In genomic region chr7:122133338-122133625, GRCm38 (mm10) we compare ENCODE assay signal across 7 mouse cellular contexts. TPM values are rescaled to one million over a fixed set of nuclear protein-coding genes. Genes with fewer than 3 reads are reported as not detected.
DNase-seq lines count a peak whose midpoint lies in the region; ATAC-seq and TF ChIP-seq lines count a peak whose summit lies in the region.

No protein-coding gene starts in this region.

- H3K9ac ChIP-seq in neural tube, embryonic 11.5 days (ENCODE audit: low read length) = peak overlapping the region; percentile 89
- H3K9ac ChIP-seq in forebrain, embryonic 13.5 days = peak overlapping the region; percentile 87
- peak overlapping the region; percentile 78 for H3K9ac ChIP-seq in limb, embryonic 14.5 days (ENCODE audit: low read depth, low read length, severe bottlenecking)
- H3K9ac ChIP-seq in stomach, embryonic 16.5 days (ENCODE audit: low read length) = peak overlapping the region; percentile 93

- ATAC-seq in neural tube, embryonic 11.5 days (ENCODE audit: insufficient read depth, low FRiP score, low TSS enrichment) = no peak
- no peak for ATAC-seq in forebrain, embryonic 13.5 days
- ATAC-seq in limb, embryonic 14.5 days (ENCODE audit: low FRiP score, low read depth) = peak; percentile 21; the same call in 1 of the 2 replicates
- ATAC-seq in stomach, embryonic 16.5 days (ENCODE audit: insufficient read depth, low FRiP score) = no peak

- peak overlapping the region; percentile 72 for H3K4me2 ChIP-seq in neural tube, embryonic 11.5 days (ENCODE audit: low read depth)
- peak overlapping the region; percentile 84 for H3K4me2 ChIP-seq in forebrain, embryonic 13.5 days
- peak overlapping the region; percentile 61 for H3K4me2 ChIP-seq in limb, embryonic 14.5 days (replicated peaks; ENCODE audit: low read depth, low read length, severe bottlenecking)
- H3K4me2 ChIP-seq in stomach, embryonic 16.5 days (ENCODE audit: low read depth, low read length) = peak overlapping the region; percentile 67

- no peak overlapping the region for H3K27ac ChIP-seq in neural tube, embryonic 11.5 days (ENCODE audit: low read depth, low read length)
- peak overlapping the region; percentile 57; the same call in 1 of the 2 replicates for H3K27ac ChIP-seq in forebrain, embryonic 13.5 days
- H3K27ac ChIP-seq in limb, embryonic 14.5 days (replicated peaks; ENCODE audit: low read depth, low read length) = no peak overlapping the region
- H3K27ac ChIP-seq in stomach, embryonic 16.5 days (ENCODE audit: low read length) = peak overlapping the region; percentile 59

- no peaks in the 10 kb centered on the region for H3K9me3 ChIP-seq in neural tube, embryonic 11.5 days (ENCODE audit: control insufficient read depth, low read length)
- H3K9me3 ChIP-seq in forebrain, embryonic 13.5 days (replicated peaks) = no peaks in the 10 kb centered on the region
- H3K9me3 ChIP-seq in limb, embryonic 14.5 days (ENCODE audit: control insufficient read depth, low read length) = no peaks in the 10 kb centered on the region
- no peaks in the 10 kb centered on the region for H3K9me3 ChIP-seq in stomach, embryonic 16.5 days (replicated peaks; ENCODE audit: control insufficient read depth, low read length)

- DNase-seq in neural tube, embryonic 11.5 days (ENCODE audit: low spot score) = no peak
- no peak for DNase-seq in neural tube, embryonic 10.5 days (ENCODE audit: extremely low spot score, low spot score)
- no peak for DNase-seq in limb, embryonic 14.5 days (ENCODE audit: low spot score)
- no peak for DNase-seq in right cerebral cortex, adult 18-20 months
- no peak for DNase-seq in cerebellum, postnatal 10 days

- no peak for TF ChIP-seq POLR2A in limb, embryonic 14.5 days (IDR thresholded peaks at IDR 0.05; ENCODE audit: borderline replicate concordance, extremely low read depth, insufficient read depth, insufficient read length)

- H3K36me3 ChIP-seq in neural tube, embryonic 11.5 days (ENCODE audit: control insufficient read depth, insufficient read depth, low read length) = peaks cover 2% of the 10 kb centered on the region
- peaks cover 43% of the 10 kb centered on the region for H3K36me3 ChIP-seq in forebrain, embryonic 13.5 days (ENCODE audit: poor library complexity, severe bottlenecking)
- H3K36me3 ChIP-seq in limb, embryonic 14.5 days (ENCODE audit: control insufficient read depth, insufficient read depth, low read length) = peaks cover 38% of the 10 kb centered on the region
- H3K36me3 ChIP-seq in stomach, embryonic 16.5 days (ENCODE audit: control insufficient read depth, insufficient read depth, low read length) = 0 out of 2 replicates have a peak, but pooled peaks cover 8% of the 10 kb centered on the region

- 17% methylated on average over 8 of the region's 8 CpGs for WGBS in neural tube, embryonic 11.5 days
- WGBS in forebrain, embryonic 13.5 days = 20% methylated on average over 8 of the region's 8 CpGs
- WGBS in limb, embryonic 14.5 days = 19% methylated on average over 8 of the region's 8 CpGs
- 12% methylated on average over 8 of the region's 8 CpGs for WGBS in stomach, embryonic 16.5 days

- peak overlapping the region; percentile 91 for H3K4me3 ChIP-seq in neural tube, embryonic 11.5 days (ENCODE audit: low read depth, low read length)
- peak overlapping the region; percentile 93 for H3K4me3 ChIP-seq in forebrain, embryonic 13.5 days
- peak overlapping the region; percentile 92 for H3K4me3 ChIP-seq in limb, embryonic 14.5 days (replicated peaks; ENCODE audit: low read length)
- H3K4me3 ChIP-seq in stomach, embryonic 16.5 days (replicated peaks; ENCODE audit: low read length) = peak overlapping the region; percentile 84

- peaks cover 4% of the 10 kb centered on the region; the same call in 1 of the 2 replicates for H3K4me1 ChIP-seq in neural tube, embryonic 11.5 days (ENCODE audit: control insufficient read depth, insufficient read depth, low read length)
- peaks cover 19% of the 10 kb centered on the region for H3K4me1 ChIP-seq in forebrain, embryonic 13.5 days
- peaks cover 6% of the 10 kb centered on the region; the same call in 1 of the 2 replicates for H3K4me1 ChIP-seq in limb, embryonic 14.5 days (ENCODE audit: control insufficient read depth, insufficient read depth, low read length)
- H3K4me1 ChIP-seq in stomach, embryonic 16.5 days (ENCODE audit: control insufficient read depth, insufficient read depth, low read length) = peaks cover 4% of the 10 kb centered on the region; the same call in 1 of the 2 replicates

- H3K27me3 ChIP-seq in neural tube, embryonic 11.5 days (ENCODE audit: control insufficient read depth, insufficient read depth, low read length) = no peaks in the 10 kb centered on the region
- H3K27me3 ChIP-seq in forebrain, embryonic 13.5 days = no peaks in the 10 kb centered on the region
- H3K27me3 ChIP-seq in limb, embryonic 14.5 days (ENCODE audit: control insufficient read depth, insufficient read depth, low read length) = no peaks in the 10 kb centered on the region
- H3K27me3 ChIP-seq in stomach, embryonic 16.5 days (ENCODE audit: control insufficient read depth, insufficient read depth, low read length) = no peaks in the 10 kb centered on the region

RNA-seq across cellular contexts. Expression of gene Dctn5, which starts 0.4 kb away (rescaled TPM):
- 146 and 153 TPM in 2 replicates for polyA plus RNA-seq in neural tube, embryonic 11.5 days (2014; fragmentation: Nextera tagmentation; extraction: Ambion mirVana)
- 140 and 148 TPM in 2 replicates for polyA plus RNA-seq in forebrain, embryonic 13.5 days (2015; fragmentation: Nextera tagmentation; extraction: Ambion mirVana)
- polyA plus RNA-seq in limb, embryonic 14.5 days (2012; rRNA removed) = 109 and 126 TPM in 2 replicates
- 117 and 120 TPM in 2 replicates for polyA plus RNA-seq in limb, embryonic 14.5 days (2014; fragmentation: Nextera tagmentation; extraction: Ambion mirVana)
- 112 and 120 TPM in 2 replicates for polyA plus RNA-seq in stomach, embryonic 16.5 days (2015; fragmentation: Nextera tagmentation; extraction: Ambion mirVana)

RNA-seq across cellular contexts. Expression of gene Palb2, which starts 0.5 kb away (rescaled TPM):
- 17.0 and 20.5 TPM in 2 replicates for polyA plus RNA-seq in neural tube, embryonic 11.5 days (2014; fragmentation: Nextera tagmentation; extraction: Ambion mirVana)
- 15.1 and 15.7 TPM in 2 replicates for polyA plus RNA-seq in forebrain, embryonic 13.5 days (2015; fragmentation: Nextera tagmentation; extraction: Ambion mirVana)
- polyA plus RNA-seq in limb, embryonic 14.5 days (2012; rRNA removed) = 9.1 and 10.5 TPM in 2 replicates
- polyA plus RNA-seq in limb, embryonic 14.5 days (2014; fragmentation: Nextera tagmentation; extraction: Ambion mirVana) = 12.0 and 12.6 TPM in 2 replicates
- polyA plus RNA-seq in stomach, embryonic 16.5 days (2015; fragmentation: Nextera tagmentation; extraction: Ambion mirVana) = 11.8 and 16.2 TPM in 2 replicates

RNA-seq across cellular contexts. Expression of gene Plk1, which starts 26.0 kb away (rescaled TPM):
- 125 and 127 TPM in 2 replicates for polyA plus RNA-seq in neural tube, embryonic 11.5 days (2014; fragmentation: Nextera tagmentation; extraction: Ambion mirVana)
- 118 and 124 TPM in 2 replicates for polyA plus RNA-seq in forebrain, embryonic 13.5 days (2015; fragmentation: Nextera tagmentation; extraction: Ambion mirVana)
- polyA plus RNA-seq in limb, embryonic 14.5 days (2012; rRNA removed) = 80.0 and 86.3 TPM in 2 replicates
- 78.4 and 84.6 TPM in 2 replicates for polyA plus RNA-seq in limb, embryonic 14.5 days (2014; fragmentation: Nextera tagmentation; extraction: Ambion mirVana)
- 100 and 103 TPM in 2 replicates for polyA plus RNA-seq in stomach, embryonic 16.5 days (2015; fragmentation: Nextera tagmentation; extraction: Ambion mirVana)

RNA-seq across cellular contexts. Expression of gene Ndufab1, which starts 31.6 kb away (rescaled TPM):
- 659 and 695 TPM in 2 replicates for polyA plus RNA-seq in neural tube, embryonic 11.5 days (2014; fragmentation: Nextera tagmentation; extraction: Ambion mirVana)
- polyA plus RNA-seq in forebrain, embryonic 13.5 days (2015; fragmentation: Nextera tagmentation; extraction: Ambion mirVana) = 653 and 663 TPM in 2 replicates
- polyA plus RNA-seq in limb, embryonic 14.5 days (2012; rRNA removed) = 127 and 148 TPM in 2 replicates
- polyA plus RNA-seq in limb, embryonic 14.5 days (2014; fragmentation: Nextera tagmentation; extraction: Ambion mirVana) = 554 and 558 TPM in 2 replicates
- 620 and 676 TPM in 2 replicates for polyA plus RNA-seq in stomach, embryonic 16.5 days (2015; fragmentation: Nextera tagmentation; extraction: Ambion mirVana)

RNA-seq across cellular contexts. Expression of gene Ern2, which starts 52.7 kb away (rescaled TPM):
- polyA plus RNA-seq in neural tube, embryonic 11.5 days (2014; fragmentation: Nextera tagmentation; extraction: Ambion mirVana) = 0.08 TPM in 1 of 2 replicates, not detected in the other
- polyA plus RNA-seq in forebrain, embryonic 13.5 days (2015; fragmentation: Nextera tagmentation; extraction: Ambion mirVana) = 0.40 and 0.57 TPM in 2 replicates
- polyA plus RNA-seq in limb, embryonic 14.5 days (2012; rRNA removed) = 0.05 TPM in 1 of 2 replicates, not detected in the other
- not detected in 2 replicates for polyA plus RNA-seq in limb, embryonic 14.5 days (2014; fragmentation: Nextera tagmentation; extraction: Ambion mirVana)
- 28.5 and 39.9 TPM in 2 replicates for polyA plus RNA-seq in stomach, embryonic 16.5 days (2015; fragmentation: Nextera tagmentation; extraction: Ambion mirVana)

Comparison
In these comparisons a context has a peak if more than half of its experiments do, and no peak if none do; other contexts are left out.
1. H3K27ac ChIP-seq: peak in forebrain, embryonic 13.5 days (single experiment) and stomach, embryonic 16.5 days (single experiment); none in neural tube, embryonic 11.5 days (single experiment) and limb, embryonic 14.5 days (single experiment).
2. Peak in every context shown above with its lines, with median percentiles within 50 percentile points of each other: H3K4me2 ChIP-seq, H3K4me3 ChIP-seq and H3K9ac ChIP-seq.